Mouse (Mus musculus) liver, embryonic 11.5 days (tissue): ENCODE results near the gene A230072I06Rik. TPM values are rescaled to one million over a fixed set of nuclear protein-coding genes. Genes with fewer than 3 reads are reported as not detected.

ENCODE experiments used
- ATAC-seq: fragments of 200-750 bp; cut with Nextera tagmentation; replicated peaks from 2 replicates; pipeline ENCODE4 v1.8.0; 2017; ENCODE audit warnings: moderate number of reproducible peaks, mild to moderate bottlenecking, moderate TSS enrichment, moderate library complexity; ENCODE audit not compliant: low FRiP score
- DNase-seq: peaks from one replicate; pipeline ENCODE4 v3.0.0-alpha.2; 2017; ENCODE audit warnings: low spot score
- H3K27ac ChIP-seq: fragments of 300-500 bp; sonication (generic); 2 replicates; pipeline ENCODE4 v1.5.1; 2014; ENCODE audit warnings: mild to moderate bottlenecking, low read depth, low read length, control low read depth
- H3K27me3 ChIP-seq: fragments of 300-500 bp; sonication (generic); replicated peaks from 2 replicates; pipeline ENCODE4 v1.6.1; 2014; ENCODE audit warnings: low read length, mixed read lengths; ENCODE audit not compliant: control insufficient read depth, insufficient read depth
- H3K36me3 ChIP-seq: fragments of 300-500 bp; sonication (generic); 2 replicates; pipeline ENCODE4 v1.6.1; 2014; ENCODE audit warnings: mild to moderate bottlenecking, low read length, moderate library complexity, mixed read lengths; ENCODE audit not compliant: control insufficient read depth, insufficient read depth
- H3K4me1 ChIP-seq: fragments of 300-500 bp; sonication (generic); replicated peaks from 2 replicates; pipeline ENCODE4 v1.6.1; 2014; ENCODE audit warnings: low read length, mixed read lengths; ENCODE audit not compliant: control insufficient read depth, insufficient read depth
- H3K4me2 ChIP-seq: fragments of 300-500 bp; sonication (generic); 2 replicates; pipeline ENCODE4 v1.6.1; 2014; ENCODE audit warnings: mild to moderate bottlenecking, control low read depth, moderate library complexity
- H3K4me3 ChIP-seq: fragments of 300-500 bp; sonication (generic); 2 replicates; pipeline ENCODE4 v1.5.1; 2014; ENCODE audit warnings: low read depth, low read length, control low read depth
- H3K9ac ChIP-seq: fragments of 300-500 bp; sonication (generic); 2 replicates; pipeline ENCODE4 v1.6.1; 2014; ENCODE audit warnings: low read depth, low read length, control low read depth
- H3K9me3 ChIP-seq: fragments of 300-500 bp; sonication (generic); 2 replicates; pipeline ENCODE4 v1.6.1; 2016; ENCODE audit warnings: low read length, inconsistent platforms, mixed read lengths; ENCODE audit not compliant: control insufficient read depth
- WGBS: fragments of 180-500 bp; shearing (Covaris S2); extraction: QIAGEN DNeasy Blood & Tissue Kit; methylation state at CpG from one replicate; pipeline ENCODE4 v1.1.7; 2014; 5-methylcytosine and 5-hydroxymethylcytosine counted together
- polyA plus RNA-seq: library from polyadenylated mRNA; unstranded; fragments of >200 nt; fragmentation: Nextera tagmentation; extraction: Ambion mirVana; gene quantifications from 2 replicates; pipeline ENCODE4 v1.2.1, GENCODE M21; 2014

A230072I06Rik gene
- polyA plus RNA-seq, 1 experiment from 2014 or later: not detected

DNA sequence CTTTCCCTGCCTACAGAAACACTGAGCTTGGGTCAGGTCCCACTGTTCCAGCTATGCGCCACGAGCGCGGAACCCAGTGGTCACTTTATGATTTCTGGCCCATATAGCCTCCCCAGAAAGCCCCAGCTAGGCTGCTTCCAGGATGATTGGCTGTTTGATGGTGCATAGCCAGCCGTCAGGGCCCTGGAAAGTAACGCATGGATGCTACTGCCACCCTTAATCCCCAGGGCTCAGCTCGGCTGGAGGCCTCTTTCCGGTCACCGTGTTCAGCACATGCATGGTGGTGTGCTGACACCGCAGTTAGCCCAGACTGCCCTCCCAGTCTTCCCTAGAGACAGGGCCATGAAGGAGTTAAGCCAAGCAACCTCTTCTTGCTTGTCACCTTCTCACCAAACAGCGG lies 35.6 kb downstream of the A230072I06Rik start:
- Histone ChIP-seq H3K4me3 (no peak overlapping the region), H3K27me3 (peaks cover 4% of the 10 kb centered on the region; the same call in 1 of the 2 replicates), H3K27ac (no peak overlapping the region), H3K36me3 (no peaks in the 10 kb centered on the region), H3K9ac (no peak overlapping the region), H3K4me1 (no peaks in the 10 kb centered on the region), H3K4me2 (no peak overlapping the region), H3K9me3 (no peaks in the 10 kb centered on the region)
- no peak for ATAC-seq
- 52% methylated on average over 11 of the region's 11 CpGs for WGBS
- no peak for DNase-seq

DNA sequence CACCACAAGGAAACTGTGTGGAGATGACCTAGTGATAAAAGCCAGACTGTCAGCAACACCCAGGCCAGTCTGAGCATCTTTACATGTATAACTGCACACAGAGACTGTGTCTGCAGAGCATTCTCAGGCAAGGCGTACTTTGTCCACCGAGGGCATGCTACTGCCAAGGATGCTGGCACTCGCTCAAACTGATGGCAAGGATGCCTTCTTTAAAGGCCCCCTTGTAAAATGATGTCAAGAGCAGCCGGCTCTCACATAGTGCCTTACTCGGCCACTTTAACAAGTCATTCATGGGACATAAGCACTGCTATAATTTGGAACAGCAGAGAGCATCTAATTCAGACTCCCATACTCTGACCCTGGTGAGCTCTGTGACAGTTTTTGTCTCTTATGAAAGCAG lies 36.6 kb downstream of the A230072I06Rik start:
- Histone ChIP-seq H3K27me3 (peaks cover 6% of the 10 kb centered on the region; the same call in 1 of the 2 replicates), H3K9me3 (no peaks in the 10 kb centered on the region), H3K4me2 (no peak overlapping the region), H3K27ac (no peak overlapping the region), H3K9ac (no peak overlapping the region), H3K36me3 (no peaks in the 10 kb centered on the region), H3K4me3 (no peak overlapping the region), H3K4me1 (no peaks in the 10 kb centered on the region)
- no peak for ATAC-seq
- DNase-seq: no peak
- WGBS: 64% methylated on average over 5 of the region's 5 CpGs

DNA sequence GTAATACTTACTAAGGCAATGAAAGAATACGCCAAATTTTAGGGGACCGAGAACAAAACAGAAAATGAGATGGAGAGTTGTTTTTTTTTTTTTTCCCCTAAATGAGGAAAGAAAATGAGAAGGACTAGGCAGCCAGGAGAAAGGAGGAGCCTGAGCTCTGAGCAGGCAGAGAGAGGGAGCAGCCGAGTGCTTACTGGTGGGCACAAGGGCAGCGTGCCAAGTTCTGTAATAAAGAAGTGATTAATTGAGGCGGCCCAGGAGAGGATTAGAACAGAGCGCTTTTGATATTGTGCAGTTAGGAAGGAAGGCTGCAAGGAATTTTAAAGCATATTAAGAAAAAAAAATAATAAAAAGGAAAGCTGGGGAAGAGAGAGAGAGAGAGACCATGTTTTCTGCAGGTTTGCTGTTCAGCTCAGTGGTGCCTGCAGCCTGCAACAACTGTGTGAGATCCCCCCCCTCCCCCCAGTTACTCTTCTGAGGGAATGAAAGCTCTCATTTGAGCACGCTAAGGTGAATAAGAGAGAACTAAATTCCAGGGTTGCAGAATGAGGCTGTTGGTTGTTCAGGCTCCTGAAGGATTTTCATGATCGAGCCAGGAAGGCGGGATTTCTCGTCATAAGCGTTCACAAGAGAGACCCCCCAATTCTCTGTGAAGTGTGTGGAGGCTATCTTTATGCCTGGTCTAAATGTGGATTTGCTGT lies 41.3 kb downstream of the A230072I06Rik start:
- H3K4me3 ChIP-seq: no peak overlapping the region
- H3K27me3 ChIP-seq: peaks cover 9% of the 10 kb centered on the region
- no peak overlapping the region for H3K4me2 ChIP-seq
- H3K36me3 ChIP-seq: no peaks in the 10 kb centered on the region
- no peaks in the 10 kb centered on the region for H3K9me3 ChIP-seq
- H3K4me1 ChIP-seq: no peaks in the 10 kb centered on the region
- WGBS: 79% methylated on average over 11 of the region's 11 CpGs
- ATAC-seq: no peak
- DNase-seq: no peak
- H3K9ac ChIP-seq: no peak overlapping the region
- H3K27ac ChIP-seq: no peak overlapping the region

DNA sequence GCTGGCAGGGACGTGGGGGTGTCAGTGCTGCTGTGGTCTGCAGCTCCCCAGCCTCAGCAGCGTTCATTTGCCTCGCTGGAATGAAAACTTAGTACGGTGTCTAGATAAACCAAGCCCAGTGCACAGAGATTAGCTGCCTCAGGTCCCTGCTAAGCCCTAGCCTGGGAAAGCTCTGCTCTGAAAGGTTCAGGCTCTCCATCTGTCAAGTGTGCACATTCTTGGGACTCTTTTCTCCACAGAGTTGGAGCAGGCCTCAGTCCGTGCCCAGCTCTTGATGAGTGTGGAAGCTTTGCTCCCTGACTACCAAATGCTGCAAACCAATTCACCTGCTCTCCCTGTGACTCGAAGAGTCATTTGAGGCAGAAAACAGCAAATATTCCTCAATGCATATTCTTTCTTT lies 43.5 kb downstream of the A230072I06Rik start:
- no peak overlapping the region for H3K4me2 ChIP-seq
- no peaks in the 10 kb centered on the region for H3K36me3 ChIP-seq
- H3K9me3 ChIP-seq: no peaks in the 10 kb centered on the region
- WGBS: 69% methylated on average over 6 of the region's 6 CpGs
- H3K4me3 ChIP-seq: no peak overlapping the region
- H3K27me3 ChIP-seq: peaks cover 9% of the 10 kb centered on the region
- ATAC-seq (no peak), DNase-seq (no peak)
- no peak overlapping the region for H3K9ac ChIP-seq
- no peaks in the 10 kb centered on the region for H3K4me1 ChIP-seq
- H3K27ac ChIP-seq: no peak overlapping the region

DNA sequence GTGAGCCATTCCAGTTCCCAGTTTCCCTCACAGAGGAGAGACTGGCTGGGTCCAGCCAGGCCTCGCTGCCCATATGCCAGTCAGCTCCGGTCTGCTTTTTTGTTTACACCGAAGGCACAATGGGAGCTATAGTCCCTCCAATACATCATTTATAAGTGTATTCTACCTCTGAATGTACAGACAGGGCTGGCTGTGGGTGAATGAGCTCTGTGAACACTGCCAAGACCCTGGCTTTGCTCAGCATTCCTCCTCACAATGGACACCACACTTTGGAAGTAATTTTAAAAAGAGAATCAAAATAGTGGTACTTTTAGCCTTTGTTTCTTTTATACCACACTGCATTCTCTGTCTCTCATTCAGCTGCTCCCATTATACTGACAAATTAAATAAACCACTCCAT lies 44.6 kb downstream of the A230072I06Rik start:
- H3K27me3 ChIP-seq: peaks cover 9% of the 10 kb centered on the region
- no peak overlapping the region for H3K27ac ChIP-seq
- H3K36me3 ChIP-seq: no peaks in the 10 kb centered on the region
- no peak overlapping the region for H3K9ac ChIP-seq
- no peak for DNase-seq
- no peak overlapping the region for H3K4me3 ChIP-seq
- H3K9me3 ChIP-seq: no peaks in the 10 kb centered on the region
- H3K4me1 ChIP-seq: no peaks in the 10 kb centered on the region
- ATAC-seq: no peak
- 85% methylated on average over 3 of the region's 3 CpGs for WGBS
- H3K4me2 ChIP-seq: no peak overlapping the region

DNA sequence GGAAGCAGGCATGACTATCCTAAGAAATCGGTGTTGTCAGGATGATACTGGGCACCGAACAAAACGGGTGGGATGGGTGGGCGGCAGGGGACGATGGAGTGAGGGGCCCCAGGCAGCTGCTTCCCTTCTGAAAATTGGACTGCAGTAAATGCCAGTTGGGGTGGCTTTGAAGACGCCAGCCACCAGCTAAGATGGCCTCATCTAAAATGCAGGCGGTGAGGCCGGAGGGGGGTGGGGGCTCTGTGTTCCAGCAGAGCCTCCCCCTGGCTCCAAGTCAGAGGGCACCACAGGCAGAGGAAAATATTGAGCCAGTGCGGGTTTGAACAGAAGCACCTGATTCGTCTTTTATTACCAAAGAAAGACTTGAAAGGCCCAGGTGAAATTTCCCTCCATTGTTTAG lies 45.9 kb downstream of the A230072I06Rik start:
- DNase-seq: no peak
- Histone ChIP-seq H3K4me3 (no peak overlapping the region), H3K36me3 (no peaks in the 10 kb centered on the region), H3K9me3 (no peaks in the 10 kb centered on the region), H3K4me1 (no peaks in the 10 kb centered on the region), H3K4me2 (no peak overlapping the region), H3K9ac (no peak overlapping the region), H3K27me3 (peaks cover 7% of the 10 kb centered on the region), H3K27ac (no peak overlapping the region)
- 54% methylated on average over 10 of the region's 10 CpGs for WGBS
- ATAC-seq: no peak

DNA sequence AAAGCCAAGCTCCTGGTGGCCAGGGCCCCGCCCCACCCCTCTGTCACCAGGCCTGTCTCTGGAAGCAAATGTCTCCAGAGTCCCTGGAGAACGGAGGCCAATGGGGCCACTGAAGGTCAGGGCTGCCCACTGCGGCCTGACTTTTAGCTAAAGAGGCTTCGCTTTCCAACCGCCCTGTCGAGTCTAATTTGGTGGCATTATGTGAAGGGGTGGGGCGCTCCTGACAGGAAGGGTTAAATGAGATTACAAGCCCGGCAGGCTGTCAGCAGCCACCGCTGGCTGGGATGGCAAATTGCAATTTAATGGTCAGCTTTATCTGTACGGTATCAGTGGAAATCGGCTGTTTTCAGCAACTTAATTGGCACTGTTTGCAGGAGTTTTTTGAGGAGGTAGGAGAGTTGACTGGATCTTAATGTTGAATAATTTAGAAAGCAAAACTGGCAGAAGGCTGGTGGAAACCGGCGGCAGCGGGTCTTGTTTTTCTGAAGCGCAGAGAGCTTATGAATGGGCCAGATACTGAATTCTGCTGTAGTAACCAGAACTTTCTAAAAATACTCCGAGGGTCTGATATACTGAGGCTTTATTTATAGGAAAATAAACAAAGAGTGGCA lies 46.5 kb downstream of the A230072I06Rik start:
- no peak overlapping the region for H3K4me2 ChIP-seq
- H3K27me3 ChIP-seq: peaks cover 8% of the 10 kb centered on the region
- 25% methylated on average over 16 of the region's 16 CpGs for WGBS

DNA sequence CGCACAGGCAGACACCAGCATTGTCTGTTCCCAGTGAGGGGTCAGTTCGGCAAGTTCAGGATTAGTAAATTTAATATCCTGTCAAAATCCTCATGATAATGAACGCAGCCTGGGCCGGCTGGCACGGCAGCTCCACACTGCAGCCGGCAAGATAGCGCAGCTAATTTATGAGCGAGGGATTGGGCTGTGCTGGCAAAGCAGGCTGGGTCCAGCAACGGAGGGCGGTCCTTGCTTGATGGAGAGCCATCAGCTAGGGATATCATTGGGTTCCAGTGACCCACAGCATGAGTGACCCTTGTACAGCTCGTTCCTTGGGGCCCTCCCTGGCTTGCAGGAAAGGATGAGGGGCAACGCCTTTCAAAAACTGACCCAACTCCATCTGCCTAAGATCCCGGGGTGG lies 48.6 kb downstream of the A230072I06Rik start:
- Histone ChIP-seq H3K27ac (no peak overlapping the region), H3K9me3 (no peaks in the 10 kb centered on the region), H3K4me1 (no peaks in the 10 kb centered on the region), H3K4me3 (no peak overlapping the region), H3K36me3 (no peaks in the 10 kb centered on the region), H3K4me2 (no peak overlapping the region), H3K9ac (no peak overlapping the region), H3K27me3 (peaks cover 9% of the 10 kb centered on the region)
- DNase-seq (no peak), ATAC-seq (no peak)
- 69% methylated on average over 13 of the region's 13 CpGs for WGBS

More for the DNA sequence above, 46.5 kb downstream of the A230072I06Rik start:
- Histone ChIP-seq H3K9me3 (no peaks in the 10 kb centered on the region), H3K27ac (no peak overlapping the region), H3K4me1 (no peaks in the 10 kb centered on the region), H3K36me3 (no peaks in the 10 kb centered on the region), H3K4me3 (no peak overlapping the region), H3K9ac (no peak overlapping the region)
- no peak for ATAC-seq
- no peak for DNase-seq
